Mouse (Mus musculus) right cerebral cortex, adult 2 months (tissue): ENCODE measurements around the gene Dnmbp.
"Not testable (repeated sequence)": the region's sequence is repeated elsewhere in the genome, so short reads cannot be mapped to it uniquely, and the experiment has no call there.

Experiments used
- DNase-seq, 2 experiments: peaks; one replicate each; pipeline ENCODE4 v3.0.0; 2021 to 2022; ENCODE audit warnings: low spot score in 2 of 2

Gene Dnmbp

GRCm38 (mm10) chr19:43939769-43940689 lies at the start of gene Dnmbp:
TSS of gene Dnmbp (minus strand) at chr19:43940191.
- DNase-seq, result peak; percentile 63 to 78

- DNase-seq, result no peak
Observed at GRCm38 (mm10) chr19:43986069-43986794, 46.2 kb upstream of the Dnmbp start, which contains the start of gene Cpn1. TSS of gene Cpn1 (minus strand) at chr19:43986556.

- DNase-seq, result no peak
Observed at GRCm38 (mm10) chr19:43981992-43982391, 42.0 kb upstream of the Dnmbp start.

DNA sequence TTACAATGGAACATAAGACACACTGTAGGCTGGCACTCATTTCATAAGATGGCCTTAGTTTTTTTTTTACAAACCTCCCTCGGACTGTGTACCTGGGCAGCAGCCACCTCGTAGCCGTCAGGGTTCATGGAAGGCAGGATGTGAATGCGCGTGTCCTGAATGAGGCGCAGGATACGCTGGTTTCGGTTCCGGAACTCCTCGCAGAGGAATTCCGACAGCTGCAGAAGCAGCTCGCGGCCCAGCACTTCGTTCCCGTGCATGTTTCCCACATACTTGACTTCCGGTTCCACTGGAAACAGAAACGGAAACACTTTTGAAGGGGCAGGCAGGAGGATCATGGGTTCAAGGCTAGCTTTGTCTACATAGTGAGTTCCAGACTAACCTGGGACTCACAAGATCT lies 40.7 kb upstream of the Dnmbp start:
- no peak for DNase-seq

DNA sequence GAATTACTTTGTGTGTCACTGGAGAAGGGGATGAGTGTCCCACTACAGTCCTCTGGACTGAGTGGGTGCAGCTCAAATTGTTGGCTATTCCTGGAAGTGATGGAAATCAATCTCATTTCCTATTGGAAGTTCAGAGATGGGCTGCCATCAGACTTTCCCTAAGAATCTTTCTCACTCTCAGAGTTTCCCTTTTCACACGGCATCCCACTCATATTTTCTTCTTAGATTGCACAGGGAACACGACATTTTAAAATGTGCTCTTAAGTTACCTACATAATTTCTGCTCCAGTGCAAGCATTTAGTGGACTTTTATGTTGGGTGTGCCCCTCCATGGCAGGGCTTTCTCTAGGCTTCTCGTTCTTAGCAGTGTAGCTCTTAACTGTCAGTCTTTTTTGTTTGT lies 37.8 kb upstream of the Dnmbp start:
- no peak for DNase-seq

DNA sequence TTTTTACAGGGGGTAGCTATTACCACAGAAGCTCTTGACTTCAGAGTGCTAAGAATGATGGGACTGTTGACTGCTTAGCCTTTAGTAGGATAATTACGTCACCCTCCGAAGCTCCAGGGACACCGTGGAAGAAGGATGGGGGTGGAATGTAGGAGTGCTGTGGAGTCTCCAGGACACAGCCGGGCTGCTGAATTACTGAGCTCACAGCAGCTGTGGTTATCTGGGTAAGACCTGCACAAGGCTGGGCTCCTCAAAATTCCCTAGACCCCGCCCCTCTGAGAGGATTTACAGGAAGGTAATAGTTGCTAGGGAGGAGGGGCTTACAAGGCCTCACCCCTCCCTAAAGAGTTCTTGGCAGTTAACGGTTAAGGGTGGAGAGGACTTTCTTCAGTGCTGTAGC lies 36.7 kb upstream of the Dnmbp start:
- no peak for DNase-seq

- DNase-seq, result no peak
Observed at GRCm38 (mm10) chr19:43974221-43974620, 34.2 kb upstream of the Dnmbp start.

DNA sequence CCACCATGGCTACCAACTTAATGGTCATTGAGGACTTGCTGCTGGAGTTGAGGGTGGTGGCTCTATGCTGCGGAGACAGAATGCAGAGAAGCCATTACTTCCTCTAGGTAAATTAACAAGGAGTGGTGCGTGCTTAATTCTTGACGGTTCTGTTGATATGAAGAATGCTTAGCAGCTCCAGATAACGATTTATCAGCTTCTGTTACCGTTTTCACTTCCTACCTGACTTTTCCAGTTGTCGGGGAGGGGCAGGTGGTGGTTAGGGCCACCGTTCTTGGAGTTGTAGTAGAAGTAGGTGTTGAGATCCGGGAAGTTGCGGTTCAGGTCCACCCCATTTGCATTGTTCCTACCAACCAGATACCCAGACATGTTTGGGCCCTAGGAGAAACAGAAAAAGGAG lies 33.7 kb upstream of the Dnmbp start:
- no peak for DNase-seq

DNA sequence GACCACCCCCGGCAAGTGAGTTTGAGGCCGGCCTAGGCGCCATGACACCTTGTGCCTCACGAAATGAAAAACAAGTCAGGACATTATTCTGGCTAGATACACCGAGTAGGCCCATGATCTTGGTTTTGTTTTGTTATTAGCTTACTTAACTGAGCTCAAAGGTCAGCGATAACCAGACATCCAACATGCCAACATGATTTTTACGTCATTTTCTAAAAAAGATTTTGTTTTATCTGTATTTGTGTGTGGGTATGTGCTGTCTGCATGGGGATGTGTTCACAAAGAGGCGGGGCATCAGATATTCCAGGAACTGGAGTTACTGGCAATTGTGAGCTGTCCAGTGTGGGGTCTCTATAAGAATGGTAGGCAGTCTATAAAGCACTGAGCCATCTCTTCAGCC lies 32.1 kb upstream of the Dnmbp start:
- DNase-seq, result no peak

DNA sequence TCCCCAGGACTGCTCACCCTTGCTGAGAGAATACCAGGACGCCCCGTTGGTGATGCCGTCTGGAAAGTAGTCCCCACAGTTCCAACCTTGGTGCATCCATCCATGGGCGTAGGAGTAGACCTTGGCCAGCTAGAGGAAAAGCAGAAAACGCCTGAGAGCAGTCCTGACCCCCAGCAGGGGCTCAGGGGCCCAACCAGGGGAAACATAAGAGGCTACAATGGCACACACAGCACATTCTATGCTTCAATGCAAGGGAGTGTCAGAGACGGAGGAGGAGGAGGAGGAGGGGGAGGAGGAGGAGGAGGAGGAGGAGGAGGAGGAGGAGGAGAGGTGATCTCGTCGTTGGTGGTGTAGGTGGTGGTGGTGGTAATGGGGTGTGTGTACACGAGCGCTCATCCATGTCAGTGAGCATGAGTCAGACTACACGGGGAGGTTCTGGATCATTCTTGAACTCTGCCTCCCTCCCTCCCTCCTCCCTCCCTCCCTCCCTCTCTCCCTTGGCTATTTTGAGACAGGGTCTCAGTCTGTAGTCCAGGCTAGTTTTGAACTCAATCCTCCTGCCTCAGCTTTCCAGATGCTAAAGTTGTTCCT lies 28.5 kb upstream of the Dnmbp start:
- DNase-seq, result no peak

- DNase-seq, result no peak
Observed at GRCm38 (mm10) chr19:43966481-43966880, 26.5 kb upstream of the Dnmbp start.

DNA sequence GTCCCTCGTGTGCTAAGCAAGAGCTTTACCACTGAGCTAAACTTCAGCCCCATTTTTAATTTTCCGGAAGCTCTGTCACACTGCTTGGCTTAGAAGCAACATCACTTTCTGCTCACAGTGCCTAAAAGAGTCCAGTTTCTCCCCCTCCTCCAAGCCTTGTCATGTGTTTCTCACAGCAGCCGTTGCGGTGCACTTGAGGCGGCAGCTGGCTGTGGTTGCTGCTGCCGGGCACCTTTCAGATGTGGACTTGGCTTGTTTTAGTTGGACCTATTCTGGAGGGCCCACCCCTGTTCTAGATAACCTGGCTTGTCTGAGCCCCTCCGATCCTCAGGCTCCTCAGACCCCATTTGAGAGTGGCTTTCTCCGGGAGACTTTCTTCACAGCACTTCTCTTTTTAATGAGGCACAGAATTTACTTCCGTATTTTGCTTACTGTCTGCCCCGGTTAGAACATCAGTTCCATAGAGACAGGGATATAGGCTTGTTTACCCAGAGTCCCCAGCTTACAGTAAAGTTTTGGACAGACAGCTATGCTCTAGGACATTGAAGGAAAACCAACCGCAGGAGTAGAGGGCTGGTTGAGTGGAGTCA lies 25.6 kb upstream of the Dnmbp start:
- peak in 1 of 2 experiments; percentile 12 for DNase-seq

DNA sequence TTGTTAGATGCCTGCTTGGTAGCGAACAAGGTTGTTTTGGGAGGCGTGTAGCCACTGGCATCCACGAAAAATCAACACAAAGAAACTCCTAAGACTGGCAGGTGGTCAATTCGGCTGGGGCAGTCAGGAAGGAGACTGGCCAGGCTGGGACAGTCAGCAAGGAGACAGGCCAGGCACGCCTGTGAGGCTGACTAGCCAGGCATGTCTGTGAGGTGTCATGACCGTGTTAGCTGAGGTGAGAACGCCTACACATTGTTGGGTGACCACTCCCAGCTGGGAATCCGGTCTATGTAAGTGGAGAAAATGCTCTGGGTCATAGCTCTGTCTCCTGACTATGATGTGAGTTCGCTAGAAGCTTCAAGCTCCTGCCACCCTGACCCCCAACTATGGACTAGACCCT lies 22.8 kb upstream of the Dnmbp start:
- no peak for DNase-seq

DNA sequence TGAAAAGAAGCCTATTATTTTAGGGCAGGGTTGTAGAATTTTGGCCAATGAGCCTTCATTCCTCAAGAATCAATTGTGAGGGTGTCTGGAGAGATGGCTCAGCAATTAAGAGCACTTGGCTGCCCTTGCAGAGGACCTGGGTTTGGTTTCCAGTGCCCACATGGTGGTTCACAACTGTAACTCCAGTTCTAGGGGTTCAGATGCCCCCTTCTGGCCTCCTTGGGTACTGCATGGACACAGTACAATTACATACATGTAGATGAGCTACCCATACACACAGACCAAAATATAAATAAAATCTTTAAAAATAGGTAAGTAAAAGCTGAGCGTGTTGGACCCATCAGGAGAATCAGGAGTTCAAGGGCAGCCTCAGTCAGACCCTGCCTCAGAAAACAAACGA lies 21.2 kb upstream of the Dnmbp start:
- no peak for DNase-seq

DNA sequence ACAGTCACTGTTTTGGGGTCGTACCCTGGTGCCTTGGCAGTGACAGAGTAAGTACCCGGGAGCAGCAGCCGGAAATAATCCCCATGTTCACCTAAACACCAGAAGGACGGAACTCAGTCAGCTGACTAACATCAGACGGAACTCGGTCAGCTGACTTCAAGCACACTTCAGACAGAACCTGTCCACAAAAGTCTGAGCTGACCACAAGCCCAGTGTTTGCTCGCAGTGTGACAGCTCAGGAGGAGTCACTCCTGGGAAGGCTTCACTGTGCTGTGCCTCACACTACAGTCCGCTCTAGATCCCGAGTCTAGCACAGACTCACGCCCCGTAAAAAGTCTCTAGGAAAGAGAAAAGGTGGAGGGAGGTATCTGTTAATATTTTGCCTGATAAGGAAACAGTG lies 20.0 kb upstream of the Dnmbp start:
- no peak for DNase-seq

GRCm38 (mm10) chr19:43959162-43959561 lies 19.2 kb upstream of the Dnmbp start:
- peak; percentile 73 to 74 for DNase-seq

GRCm38 (mm10) chr19:43957881-43958280 lies 17.9 kb upstream of the Dnmbp start:
- peak; percentile 72 to 75 for DNase-seq

GRCm38 (mm10) chr19:43957402-43957801 lies 17.4 kb upstream of the Dnmbp start:
- no peak for DNase-seq

GRCm38 (mm10) chr19:43955266-43955665 lies 15.3 kb upstream of the Dnmbp start:
- DNase-seq, result no peak

DNA sequence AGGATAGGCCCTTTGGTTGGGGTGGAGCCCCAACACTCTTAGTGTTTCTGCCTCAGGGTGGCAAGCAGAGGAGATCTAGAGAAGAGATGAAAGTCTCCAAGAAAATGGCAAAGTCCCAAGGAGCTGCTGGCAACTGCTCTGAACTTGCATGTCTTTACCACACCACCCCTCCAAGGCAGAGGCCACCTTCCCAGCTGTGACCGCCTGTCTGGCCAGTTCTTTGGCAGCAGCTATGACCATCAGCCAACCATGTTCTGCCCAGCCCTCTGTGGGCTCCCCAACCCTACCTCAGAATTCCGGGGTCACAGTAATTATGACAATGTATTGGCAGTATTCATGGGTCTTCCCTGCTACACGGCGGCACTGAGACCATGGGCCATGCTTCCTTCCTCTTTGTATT lies 14.9 kb upstream of the Dnmbp start:
- no peak for DNase-seq

DNA sequence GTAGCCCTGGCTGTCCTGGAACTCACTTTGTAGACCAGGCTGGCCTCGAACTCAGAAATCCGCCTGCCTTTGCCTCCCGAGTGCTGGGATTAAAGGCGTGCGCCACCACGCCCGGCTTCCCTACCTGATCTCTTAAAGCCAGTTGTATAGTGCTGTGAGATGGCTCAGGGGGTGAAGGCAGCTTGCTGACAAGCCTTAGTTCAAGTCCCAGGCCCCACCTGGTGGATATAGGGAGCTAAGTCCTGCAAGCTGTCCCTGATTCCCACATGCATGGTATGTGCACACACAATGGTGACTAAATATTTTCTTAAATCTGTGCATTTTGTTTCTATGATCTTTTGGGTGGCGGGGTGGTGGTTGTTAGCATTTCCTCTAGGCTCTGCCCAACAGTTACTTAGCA lies 12.9 kb upstream of the Dnmbp start:
- not testable (repeated sequence) for DNase-seq
